16 mouse cellular contexts compared by ENCODE assay signal in genomic region chr10:42038571-42038970, GRCm38 (mm10). TPM values are rescaled to one million over a fixed set of nuclear protein-coding genes. Genes with fewer than 3 reads are reported as not detected.
DNase-seq lines count a peak whose midpoint lies in the region; ATAC-seq lines count a peak whose summit lies in the region.
"Had no signal": no experiment of that assay in that cellular context is flagged by ENCODE, and none has a peak within 500 bp of the region (broad histone marks: within the 10 kb centered on the region; RNA-seq: fewer than 3 reads in every experiment).

No protein-coding gene starts in this region.

- H3K4me3 ChIP-seq in kidney, embryonic 15.5 days (replicated peaks), result no peak overlapping the region
- no peak overlapping the region for H3K4me3 ChIP-seq in embryonic facial prominence, embryonic 11.5 days (ENCODE audit: low read depth, low read length)
- H3K4me3 ChIP-seq: layer of hippocampus, adult 2 months; liver, embryonic 12.5 days; lung, embryonic 15.5 days; midbrain, embryonic 15.5 days had no signal

- ATAC-seq in kidney, embryonic 15.5 days (replicated peaks; ENCODE audit: low FRiP score), result no peak
- ATAC-seq in embryonic facial prominence, embryonic 11.5 days (replicated peaks; ENCODE audit: insufficient number of reproducible peaks, low FRiP score, low TSS enrichment, low read depth), result no peak
- ATAC-seq: liver, embryonic 12.5 days; midbrain, embryonic 15.5 days had no signal

- no peak overlapping the region for H3K9ac ChIP-seq in kidney, embryonic 15.5 days
- H3K9ac ChIP-seq in embryonic facial prominence, embryonic 11.5 days (replicated peaks; ENCODE audit: low read length), result no peak overlapping the region
- H3K9ac ChIP-seq: liver, embryonic 12.5 days; lung, embryonic 15.5 days; midbrain, embryonic 15.5 days had no signal

- H3K4me1 ChIP-seq in kidney, embryonic 15.5 days, result peaks cover 14% of the 10 kb centered on the region
- no peaks in the 10 kb centered on the region; the same call in 1 of the 2 replicates for H3K4me1 ChIP-seq in embryonic facial prominence, embryonic 11.5 days (ENCODE audit: control insufficient read depth, insufficient read depth, low read length)
- H3K4me1 ChIP-seq: midbrain, embryonic 15.5 days had no signal

- no peak overlapping the region for H3K27ac ChIP-seq in kidney, embryonic 15.5 days
- no peak overlapping the region for H3K27ac ChIP-seq in embryonic facial prominence, embryonic 11.5 days (replicated peaks; ENCODE audit: low read depth, low read length)
- H3K27ac ChIP-seq: layer of hippocampus, adult 2 months; liver, embryonic 12.5 days; lung, embryonic 15.5 days; midbrain, embryonic 15.5 days had no signal

- H3K9me3 ChIP-seq in kidney, embryonic 15.5 days (replicated peaks), result no peaks in the 10 kb centered on the region
- H3K9me3 ChIP-seq in embryonic facial prominence, embryonic 11.5 days (replicated peaks; ENCODE audit: control insufficient read depth, low read length), result no peaks in the 10 kb centered on the region
- H3K9me3 ChIP-seq: liver, embryonic 12.5 days; lung, embryonic 15.5 days; midbrain, embryonic 15.5 days had no signal

- peak; percentile 71 for DNase-seq in adrenal gland, adult 2 months
- DNase-seq in adrenal gland, postnatal 25 days, result no peak
- peak; percentile 42 for DNase-seq in kidney, adult 11 months
- peak; percentile 35 for DNase-seq in embryonic facial prominence, embryonic 11.5 days (ENCODE audit: low spot score)
- peak; percentile 42 to 55 for DNase-seq in kidney, postnatal 4 days
- no peak for DNase-seq in left cerebral cortex, adult 8-10 months (ENCODE audit: low spot score in 2 of 2)
- no peak for DNase-seq in layer of hippocampus, adult 9-11 months
- DNase-seq: cerebellum, adult 8-10 months; gastrocnemius, postnatal 36 days; right cerebral cortex, postnatal 25 days; thymus, postnatal 4 days had no signal

- no peak overlapping the region for H3K4me2 ChIP-seq in kidney, embryonic 15.5 days
- H3K4me2 ChIP-seq in embryonic facial prominence, embryonic 11.5 days (ENCODE audit: low read depth, low read length), result no peak overlapping the region
- H3K4me2 ChIP-seq: liver, embryonic 12.5 days; lung, embryonic 15.5 days; midbrain, embryonic 15.5 days had no signal

- H3K36me3 ChIP-seq in kidney, embryonic 15.5 days, result no peaks in the 10 kb centered on the region
- H3K36me3 ChIP-seq in embryonic facial prominence, embryonic 11.5 days (replicated peaks; ENCODE audit: control insufficient read depth, insufficient read depth, low read depth, low read length), result no peaks in the 10 kb centered on the region
- H3K36me3 ChIP-seq: liver, embryonic 12.5 days; lung, embryonic 15.5 days; midbrain, embryonic 15.5 days had no signal

- H3K27me3 ChIP-seq in kidney, embryonic 15.5 days, result no peaks in the 10 kb centered on the region; the same call in 1 of the 2 replicates
- H3K27me3 ChIP-seq in embryonic facial prominence, embryonic 11.5 days (ENCODE audit: control insufficient read depth, insufficient read depth, low read length), result no peaks in the 10 kb centered on the region
- H3K27me3 ChIP-seq: liver, embryonic 12.5 days; lung, embryonic 15.5 days; midbrain, embryonic 15.5 days had no signal

- 25% methylated on average over 10 of the region's 10 CpGs for WGBS in kidney, embryonic 15.5 days
- 27% methylated on average over 10 of the region's 10 CpGs for WGBS in embryonic facial prominence, embryonic 11.5 days

RNA-seq across cellular contexts. Expression of gene Armc2, which starts 20.3 kb away (rescaled TPM):
- total RNA-seq in adrenal gland, adult 2 months (2021), result 1 to 10 TPM; 2.0 to 2.4 TPM
- polyA plus RNA-seq in adrenal gland, adult 2 months (2012; rRNA removed), result 0.40 and 0.75 TPM in 2 replicates
- 1.2 and 2.9 TPM in 2 replicates for total RNA-seq in adrenal gland, postnatal 25 days (2021)
- polyA plus RNA-seq in kidney, embryonic 15.5 days (2015; fragmentation: Nextera tagmentation; extraction: Ambion mirVana), result 0.86 and 1.1 TPM in 2 replicates
- 2.4 and 4.3 TPM in 2 replicates for polyA plus RNA-seq in embryonic facial prominence, embryonic 11.5 days (2014; fragmentation: Nextera tagmentation; extraction: Ambion mirVana)
- 10 to 100 TPM; 10.5 to 15.0 (median 12.5) TPM for total RNA-seq in left cerebral cortex, adult 8-10 months (2022)

Comparison
In these comparisons a context has a peak if more than half of its experiments do, and no peak if none do; other contexts are left out.
1. DNase-seq: peak in adrenal gland, adult 2 months (single experiment), kidney, adult 11 months (single experiment), embryonic facial prominence, embryonic 11.5 days (single experiment) and kidney, postnatal 4 days (2 of 2); none in adrenal gland, postnatal 25 days (single experiment), left cerebral cortex, adult 8-10 months (0 of 2) and layer of hippocampus, adult 9-11 months (single experiment).